Mouse (Mus musculus): ENCODE data around the gene Timp1. TPM values are rescaled to one million over a fixed set of nuclear protein-coding genes. Genes with fewer than 3 reads are reported as not detected.
A peak's percentile ranks its signal among the peaks of the same experiment; 100 is the strongest.

The Timp1 gene
- 23.5 and 23.7 TPM in 2 replicates for polyA plus RNA-seq (2015; fragmentation: Nextera tagmentation; extraction: Ambion mirVana)

DNA sequence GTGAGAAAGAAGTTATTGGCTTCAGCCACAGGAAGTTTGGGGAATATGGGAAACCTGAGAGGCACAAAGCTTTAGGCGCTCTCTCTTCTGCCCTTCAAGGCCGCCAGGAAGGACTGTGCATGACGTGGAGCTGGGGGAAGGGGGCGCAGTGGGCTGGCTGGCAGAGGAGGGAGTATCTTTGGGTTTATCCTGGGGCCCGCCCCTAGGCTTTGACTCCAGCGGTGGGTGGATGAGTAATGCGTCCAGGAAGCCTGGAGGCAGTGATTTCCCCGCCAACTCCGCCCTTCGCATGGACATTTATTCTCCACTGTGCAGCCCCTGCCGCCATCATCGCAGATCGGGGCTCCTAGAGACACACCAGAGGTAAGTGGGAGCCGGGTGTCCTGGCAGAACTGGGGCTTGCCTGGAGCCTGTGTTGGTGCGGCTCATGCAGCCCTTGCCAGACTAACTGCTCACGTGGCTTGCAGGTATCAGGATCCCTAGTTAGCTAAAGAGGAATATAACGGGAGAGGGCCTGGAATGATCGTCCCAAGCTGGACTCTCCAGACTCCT is at the start of gene Timp1:
Timp1 (plus strand) TSS at position 205 of the 552 bp plus-strand sequence.
- Histone ChIP-seq H3K9ac (peak within 1 kb of the TSS; percentile 35; the same call in 1 of the 2 replicates), H3K9me3 (no peaks in the 10 kb centered on the region), H3K27ac (0 out of 2 replicates have a peak within 1 kb of the TSS, but pooled peaks have one; percentile 15), H3K4me1 (no peaks in the 10 kb centered on the region), H3K36me3 (no peaks in the 10 kb centered on the region), H3K27me3 (no peaks in the 10 kb centered on the region), H3K4me2 (replicated peaks) (peak within 1 kb of the TSS; percentile 61), H3K4me3 (peak within 1 kb of the TSS; percentile 38)
- WGBS: 18% methylated on average over 16 of the region's 18 CpGs
- peak; percentile 88 for ATAC-seq (ENCODE audit: low FRiP score, low read depth)

DNA sequence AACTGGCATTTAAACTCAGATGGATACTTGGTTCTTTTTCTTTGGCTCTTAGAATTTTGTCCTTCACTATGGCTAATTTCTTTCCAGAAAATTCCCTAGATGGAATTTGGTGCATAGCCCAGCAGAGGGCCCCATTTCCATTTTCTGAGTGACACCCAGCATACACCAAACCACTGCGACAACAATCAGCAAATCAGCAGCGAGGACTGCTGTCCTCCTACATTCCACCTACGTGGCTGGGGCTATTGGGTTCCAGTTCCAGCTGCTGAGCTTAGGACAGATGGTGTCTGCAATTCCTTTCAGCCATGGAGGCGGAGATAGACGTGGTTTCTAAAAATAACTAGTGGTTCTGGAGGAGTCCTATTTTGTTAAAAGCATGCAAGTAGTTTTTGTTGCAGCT is 41.0 kb upstream of the Timp1 start:
- Histone ChIP-seq H3K36me3 (no peaks in the 10 kb centered on the region), H3K4me3 (no peak overlapping the region), H3K27ac (no peak overlapping the region), H3K4me1 (no peaks in the 10 kb centered on the region), H3K9ac (no peak overlapping the region), H3K4me2 (replicated peaks) (no peak overlapping the region), H3K9me3 (no peaks in the 10 kb centered on the region), H3K27me3 (no peaks in the 10 kb centered on the region)
- 24% methylated on average over 5 of the region's 5 CpGs for WGBS
- peak; percentile 91 for ATAC-seq (ENCODE audit: low FRiP score, low read depth)

DNA sequence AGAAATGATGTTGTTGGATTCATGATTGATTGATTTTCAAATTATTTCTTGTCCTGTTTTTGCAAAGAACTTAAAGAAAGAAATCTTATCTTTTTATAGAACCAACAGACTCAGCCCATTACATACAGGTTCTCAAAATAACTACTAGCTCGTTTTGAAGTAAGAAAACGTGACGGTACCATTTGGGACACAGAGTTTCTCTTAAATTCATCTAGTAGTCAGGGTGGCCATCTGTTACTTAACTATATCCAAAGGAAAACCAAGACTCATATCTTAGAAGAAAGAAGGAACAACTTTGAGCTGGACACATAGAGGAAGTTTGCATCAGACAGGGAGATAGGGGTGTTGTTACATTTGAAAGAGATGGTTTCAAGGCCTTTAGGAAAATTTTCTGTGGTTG is 22.7 kb upstream of the Timp1 start:
- no peak overlapping the region for H3K9ac ChIP-seq
- H3K9me3 ChIP-seq: no peaks in the 10 kb centered on the region
- no peak overlapping the region for H3K4me2 ChIP-seq (replicated peaks)
- H3K27me3 ChIP-seq: no peaks in the 10 kb centered on the region
- H3K4me3 ChIP-seq: no peak overlapping the region
- no peaks in the 10 kb centered on the region for H3K4me1 ChIP-seq
- WGBS: 93% methylated on average over 3 of the region's 3 CpGs
- no peak for ATAC-seq (ENCODE audit: low FRiP score, low read depth)
- H3K36me3 ChIP-seq: peaks cover 19% of the 10 kb centered on the region
- peak overlapping the region; percentile 33; the same call in 1 of the 2 replicates for H3K27ac ChIP-seq

DNA sequence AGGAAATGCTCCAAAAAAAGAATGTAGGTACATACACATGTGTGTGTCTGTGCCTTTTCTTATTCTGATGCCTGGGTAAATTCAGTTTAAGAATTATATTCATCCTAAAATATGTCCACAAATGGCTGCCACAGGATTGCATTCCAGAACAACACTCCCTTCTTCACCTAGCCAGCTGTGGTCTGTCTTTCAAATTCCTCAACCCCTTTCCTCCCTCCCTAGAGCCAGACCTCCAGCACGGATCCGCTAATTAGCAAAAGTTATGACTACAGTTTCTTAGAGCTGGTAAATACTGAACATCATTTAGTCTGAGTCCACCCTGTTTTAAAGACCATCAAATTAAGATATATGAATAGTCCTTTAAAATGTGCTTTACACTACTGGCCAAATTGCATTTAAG is 22.1 kb upstream of the Timp1 start:
- ATAC-seq (ENCODE audit: low FRiP score, low read depth): peak; percentile 46; the same call in 1 of the 2 replicates
- H3K9ac ChIP-seq: no peak overlapping the region
- no peaks in the 10 kb centered on the region for H3K27me3 ChIP-seq
- 17% methylated on average over 2 of the region's 2 CpGs for WGBS
- peak overlapping the region; percentile 50 for H3K4me2 ChIP-seq (replicated peaks)
- peak overlapping the region; percentile 8; the same call in 1 of the 2 replicates for H3K4me3 ChIP-seq
- peaks cover 19% of the 10 kb centered on the region for H3K36me3 ChIP-seq
- no peaks in the 10 kb centered on the region for H3K9me3 ChIP-seq
- H3K4me1 ChIP-seq: no peaks in the 10 kb centered on the region
- peak overlapping the region; percentile 52 for H3K27ac ChIP-seq

DNA sequence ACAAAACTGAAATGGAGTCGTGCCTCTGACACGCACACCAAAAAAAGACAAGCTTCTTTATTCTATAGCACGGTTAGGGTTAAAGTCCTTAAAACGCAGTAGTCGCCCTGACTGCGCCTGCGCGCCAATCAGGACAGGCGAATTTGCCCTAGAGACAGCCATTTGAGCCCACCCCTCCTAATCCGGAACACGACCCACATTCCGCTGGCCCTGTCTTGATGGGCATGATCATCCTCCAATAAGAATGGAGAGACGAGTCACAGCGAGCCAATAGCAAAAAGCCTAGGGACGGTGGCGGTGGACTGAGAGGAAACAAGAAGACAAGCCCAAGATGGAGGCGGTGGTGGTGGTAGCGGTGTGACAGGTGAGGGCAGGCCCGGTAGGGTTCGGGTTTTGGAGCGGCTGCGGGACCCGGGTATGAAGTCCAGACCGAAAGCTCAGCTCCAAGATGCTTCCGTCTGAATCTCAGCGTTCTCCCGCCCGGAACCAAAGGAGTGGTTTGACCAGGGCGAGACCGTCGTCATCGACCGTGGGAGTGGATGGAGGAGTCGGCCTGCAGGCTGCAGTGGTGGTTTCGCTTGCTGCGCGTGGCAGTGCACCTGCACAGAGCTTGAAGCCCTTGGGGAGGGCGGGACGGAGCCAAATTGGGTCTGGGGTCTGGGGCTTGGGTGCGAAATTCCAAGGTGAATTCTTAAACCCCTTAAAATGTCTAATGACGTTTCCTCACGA is 21.5 kb upstream of the Timp1 start:
- Histone ChIP-seq H3K27ac (peak overlapping the region; percentile 52), H3K36me3 (peaks cover 25% of the 10 kb centered on the region)

DNA sequence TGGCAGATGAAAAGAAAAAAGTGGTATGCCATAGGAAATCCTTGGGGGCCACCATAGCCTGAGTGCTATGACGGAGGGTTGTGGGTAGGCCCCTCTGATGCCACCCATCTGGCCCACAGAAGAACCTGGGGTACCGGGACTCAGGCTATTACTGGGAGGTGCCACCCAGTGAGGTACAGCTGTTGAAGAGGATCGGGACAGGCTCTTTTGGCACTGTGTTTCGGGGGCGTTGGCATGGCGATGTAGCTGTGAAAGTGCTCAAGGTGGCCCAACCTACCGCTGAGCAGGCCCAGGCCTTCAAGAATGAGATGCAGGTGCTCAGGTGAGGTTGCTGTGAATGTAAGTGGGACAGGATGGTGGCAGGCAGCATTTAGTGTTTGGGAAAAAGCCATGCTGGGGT is 16.2 kb upstream of the Timp1 start:
- Histone ChIP-seq H3K4me3 (no peak overlapping the region), H3K9ac (no peak overlapping the region), H3K4me1 (no peaks in the 10 kb centered on the region), H3K9me3 (no peaks in the 10 kb centered on the region), H3K27ac (no peak overlapping the region), H3K4me2 (replicated peaks) (no peak overlapping the region), H3K27me3 (no peaks in the 10 kb centered on the region), H3K36me3 (peaks cover 54% of the 10 kb centered on the region)
- no peak for ATAC-seq (ENCODE audit: low FRiP score, low read depth)
- WGBS: 97% methylated on average over 7 of the region's 7 CpGs

More for the DNA sequence above, 21.5 kb upstream of the Timp1 start:
- H3K4me2 ChIP-seq (replicated peaks): peak overlapping the region; percentile 69
- H3K9ac ChIP-seq: peak overlapping the region; percentile 73
- WGBS: 17% methylated on average over 42 of the region's 42 CpGs
- H3K27me3 ChIP-seq: no peaks in the 10 kb centered on the region
- H3K4me3 ChIP-seq: peak overlapping the region; percentile 59
- H3K9me3 ChIP-seq: no peaks in the 10 kb centered on the region
- peak; percentile 99 for ATAC-seq (ENCODE audit: low FRiP score, low read depth)
- no peaks in the 10 kb centered on the region for H3K4me1 ChIP-seq

DNA sequence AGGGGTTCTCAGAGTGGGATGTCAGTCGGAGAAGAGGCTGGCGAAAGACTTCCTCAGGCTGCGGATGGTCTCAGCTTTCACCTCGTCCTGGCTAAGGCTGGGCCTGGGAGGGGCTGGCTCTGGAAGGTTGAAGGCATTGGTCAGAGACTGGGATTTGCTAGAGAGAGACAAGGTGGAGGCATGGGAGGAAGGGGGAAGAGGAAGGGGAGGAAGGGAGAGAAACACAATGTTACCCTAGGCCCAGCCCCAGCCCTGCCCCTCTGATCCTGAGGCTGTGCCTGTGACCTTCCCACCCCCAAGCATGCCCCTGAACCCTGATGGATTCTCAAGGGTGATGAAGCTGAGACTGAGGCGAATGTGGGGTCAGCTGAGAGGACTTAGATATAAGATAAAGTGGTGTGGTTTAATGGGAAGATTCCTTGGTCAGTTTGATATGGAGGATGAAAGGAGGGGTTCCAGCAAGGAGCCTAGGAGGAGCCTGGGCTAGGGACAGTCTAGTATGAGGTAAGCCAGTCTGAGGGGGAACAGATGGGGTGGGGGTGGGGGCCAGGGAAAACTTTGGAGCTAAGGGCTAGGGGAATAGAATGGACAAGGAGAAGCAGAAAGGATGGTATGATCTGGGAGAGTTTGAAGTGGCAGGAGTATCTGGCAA is 8.4 kb upstream of the Timp1 start:
- H3K9ac ChIP-seq: no peak overlapping the region
- peaks cover 21% of the 10 kb centered on the region for H3K36me3 ChIP-seq
- 42% methylated on average over 5 of the region's 5 CpGs for WGBS
- H3K9me3 ChIP-seq: no peaks in the 10 kb centered on the region
- H3K27ac ChIP-seq: no peak overlapping the region
- H3K27me3 ChIP-seq: no peaks in the 10 kb centered on the region
- no peak for ATAC-seq (ENCODE audit: low FRiP score, low read depth)
- H3K4me2 ChIP-seq (replicated peaks): no peak overlapping the region
- peaks cover 8% of the 10 kb centered on the region for H3K4me1 ChIP-seq
- H3K4me3 ChIP-seq: no peak overlapping the region

DNA sequence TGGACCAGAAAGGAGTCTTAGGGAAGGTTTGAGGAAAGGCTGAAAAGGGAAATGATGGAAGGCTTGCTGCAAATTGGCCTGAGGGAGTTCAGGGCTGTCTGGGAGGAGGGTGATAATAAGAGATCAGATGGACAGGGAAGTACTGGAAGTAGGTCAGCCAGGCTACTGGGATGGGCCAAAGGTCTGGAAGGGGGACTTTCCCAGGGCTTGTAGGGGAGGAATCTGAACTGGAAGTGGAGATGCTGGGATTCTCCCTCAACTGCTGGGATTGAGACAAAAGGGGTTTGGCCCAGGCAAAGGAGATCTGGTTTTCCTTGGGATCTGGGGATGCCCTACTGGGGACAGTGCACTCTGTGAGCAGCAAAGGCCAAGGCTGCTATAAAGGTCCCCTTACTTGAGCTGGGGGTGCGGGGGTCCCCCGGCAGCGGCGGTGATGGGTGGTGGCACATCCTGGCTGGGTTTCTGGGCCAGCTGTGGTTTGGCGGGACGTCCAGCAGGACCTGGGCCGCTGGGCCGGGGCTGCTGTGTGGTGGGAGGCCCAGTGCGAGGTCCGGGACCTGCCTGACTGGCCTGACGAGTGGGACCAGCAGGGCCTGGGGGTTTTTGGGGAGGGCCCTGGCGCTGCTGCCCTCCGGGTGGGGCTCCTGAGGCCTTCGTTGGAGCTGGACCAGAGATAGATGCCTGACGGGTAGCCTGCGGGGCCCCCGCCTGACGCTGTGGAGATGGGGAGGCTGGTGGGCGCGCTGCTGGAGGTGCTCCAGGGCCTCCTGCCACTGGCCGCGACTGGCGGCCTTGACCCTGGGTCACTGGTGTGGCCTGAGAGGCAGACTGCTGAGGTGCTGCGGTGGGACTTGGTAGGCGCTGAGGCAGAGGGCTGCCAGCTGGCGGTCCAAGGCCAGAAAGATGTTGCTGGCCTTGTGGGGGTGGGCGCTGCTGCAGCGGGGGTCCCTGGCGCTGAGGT is 7.6 kb upstream of the Timp1 start:
- no peak overlapping the region for H3K27ac ChIP-seq
- no peak overlapping the region for H3K4me3 ChIP-seq
- H3K9me3 ChIP-seq: no peaks in the 10 kb centered on the region
- no peak overlapping the region for H3K9ac ChIP-seq
- peaks cover 8% of the 10 kb centered on the region for H3K4me1 ChIP-seq
- ATAC-seq (ENCODE audit: low FRiP score, low read depth): peak; percentile 21; the same call in 1 of the 2 replicates
- 0 out of 2 replicates have a peak overlapping the region, but pooled peaks have one; percentile 27 for H3K4me2 ChIP-seq (replicated peaks)
- no peaks in the 10 kb centered on the region for H3K27me3 ChIP-seq
- 42% methylated on average over 25 of the region's 29 CpGs for WGBS
- peaks cover 14% of the 10 kb centered on the region for H3K36me3 ChIP-seq

DNA sequence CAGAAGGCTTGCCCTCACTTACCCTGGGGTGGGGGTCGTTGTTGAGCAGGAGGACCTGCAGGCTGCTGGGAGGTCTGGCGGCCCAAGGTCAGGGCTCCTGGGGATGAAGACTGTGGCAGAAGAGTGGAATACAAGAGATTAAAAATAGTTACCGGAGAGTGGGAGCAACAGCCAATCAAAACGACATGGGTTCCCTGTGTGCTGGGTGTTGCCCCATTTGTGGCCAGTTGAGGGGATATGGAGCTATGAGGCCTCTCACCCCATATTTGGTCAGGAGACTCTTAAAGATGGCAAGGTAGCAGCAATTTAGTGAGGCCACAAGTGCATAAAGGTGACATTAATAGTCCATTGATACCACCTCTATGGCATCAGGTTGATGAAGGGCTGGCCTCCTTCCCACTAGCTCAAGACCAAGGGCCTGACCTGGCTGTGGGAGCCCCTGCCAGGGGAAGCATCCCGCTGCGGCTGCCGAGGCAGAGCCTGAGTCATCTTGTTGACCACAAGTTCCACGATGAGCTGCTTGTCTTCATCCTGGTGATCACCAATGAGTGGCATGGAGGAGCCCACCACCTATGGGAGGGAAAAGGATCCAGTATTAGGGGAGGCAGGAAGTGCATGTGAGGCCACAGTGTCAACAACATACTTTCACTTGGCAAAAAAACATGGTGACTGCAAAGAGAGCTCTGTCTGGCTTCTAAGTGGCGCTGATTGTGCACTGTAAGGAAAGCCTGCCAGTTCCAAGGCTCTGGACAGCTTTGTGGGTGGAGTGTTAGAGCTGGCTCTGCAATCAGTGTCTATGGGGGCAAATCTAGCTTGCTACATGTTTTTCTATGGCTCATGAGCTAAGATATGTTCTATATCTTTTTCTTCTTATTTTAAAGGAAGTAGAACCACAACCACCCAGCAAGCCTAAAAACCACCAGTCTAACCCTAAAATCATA is 6.5 kb upstream of the Timp1 start:
- no peaks in the 10 kb centered on the region for H3K9me3 ChIP-seq
- no peak overlapping the region for H3K4me2 ChIP-seq (replicated peaks)
- H3K9ac ChIP-seq: no peak overlapping the region
- peaks cover 3% of the 10 kb centered on the region; the same call in 1 of the 2 replicates for H3K36me3 ChIP-seq
- ATAC-seq (ENCODE audit: low FRiP score, low read depth): no peak
- H3K4me1 ChIP-seq: peaks cover 8% of the 10 kb centered on the region
- no peak overlapping the region for H3K27ac ChIP-seq
- no peaks in the 10 kb centered on the region for H3K27me3 ChIP-seq
- no peak overlapping the region for H3K4me3 ChIP-seq
- 86% methylated on average over 9 of the region's 9 CpGs for WGBS

DNA sequence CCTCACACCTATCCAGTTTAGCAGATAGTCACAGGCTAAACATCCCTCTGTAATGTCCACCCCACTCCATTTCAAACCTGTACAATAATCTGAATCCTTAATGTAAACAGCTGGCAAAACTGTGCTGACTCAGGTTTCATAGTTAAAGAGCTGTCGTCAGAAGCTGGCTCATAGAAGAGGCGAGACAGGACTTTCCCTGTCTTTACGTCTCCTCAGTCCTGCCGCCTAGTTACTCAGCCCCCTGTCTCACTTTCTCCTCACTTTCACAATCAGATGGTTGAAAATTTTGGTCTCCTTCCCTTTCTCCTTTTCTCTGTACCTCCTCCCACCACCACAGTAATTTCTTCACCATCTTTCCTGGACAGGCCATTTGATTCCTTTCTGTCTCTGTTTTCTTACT is 1.9 kb upstream of the Timp1 start:
- Histone ChIP-seq H3K27me3 (no peaks in the 10 kb centered on the region), H3K9ac (no peak overlapping the region), H3K9me3 (no peaks in the 10 kb centered on the region), H3K4me2 (replicated peaks) (no peak overlapping the region), H3K4me3 (no peak overlapping the region), H3K36me3 (no peaks in the 10 kb centered on the region), H3K27ac (no peak overlapping the region), H3K4me1 (no peaks in the 10 kb centered on the region)
- ATAC-seq (ENCODE audit: low FRiP score, low read depth): no peak
- 48% methylated on average over 4 of the region's 4 CpGs for WGBS

DNA sequence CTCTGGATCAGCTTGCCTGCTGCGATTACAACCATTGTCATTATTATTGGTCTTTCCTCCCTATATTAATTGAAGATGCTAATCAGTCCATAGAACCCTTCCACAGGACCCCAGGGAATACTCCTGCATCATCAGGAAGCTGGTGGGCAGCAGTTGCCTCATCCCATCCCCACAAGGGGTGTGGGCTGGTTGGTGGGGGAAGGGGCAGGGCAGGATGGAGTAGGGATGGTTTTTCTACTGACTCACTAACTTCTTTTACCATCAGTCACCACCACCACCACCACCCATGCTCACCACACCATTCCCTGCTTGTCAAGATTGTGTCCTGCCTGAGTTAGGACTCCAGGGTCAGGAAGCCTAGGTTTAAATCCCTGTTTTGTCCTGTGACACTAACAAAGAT is 763 bp upstream of the Timp1 start:
- ATAC-seq (ENCODE audit: low FRiP score, low read depth): no peak
- Histone ChIP-seq H3K9ac (no peak overlapping the region), H3K4me1 (no peaks in the 10 kb centered on the region), H3K9me3 (no peaks in the 10 kb centered on the region), H3K36me3 (no peaks in the 10 kb centered on the region), H3K27me3 (no peaks in the 10 kb centered on the region), H3K4me2 (replicated peaks) (no peak overlapping the region), H3K4me3 (no peak overlapping the region), H3K27ac (no peak overlapping the region)
- WGBS: 82% methylated on average over 1 of the region's 1 CpGs

Data from limb, embryonic 13.5 days (tissue).